Mouse (Mus musculus): ENCODE measurements around the gene Pcsk4.

- TF ChIP-seq CTCF (IDR thresholded peaks at IDR 0.05; ENCODE audit: low read depth) (no peak), EP300 (IDR thresholded peaks at IDR 0.05; ENCODE audit: low read depth) (no peak)
These were observed 57.3 kb downstream of the Pcsk4 start for GRCm38 (mm10) chr10:80271870-80272585.
